Mouse (Mus musculus) frontal cortex, postnatal 25 days (tissue): Measurements from ENCODE around the gene Rgmb.

Experiments
- DNase-seq, 2 experiments: peaks; one replicate each; pipeline ENCODE4 v3.0.0; 2022; ENCODE audit warnings: low spot score in 2 of 2

The Rgmb gene

GRCm38 (mm10) chr17:15822376-15822775 is 8.5 kb downstream of the Rgmb start:
- no peak for DNase-seq

GRCm38 (mm10) chr17:15821706-15822105 is 9.1 kb downstream of the Rgmb start:
- DNase-seq, result no peak

- no peak for DNase-seq
Observed at GRCm38 (mm10) chr17:15820761-15821160, 10.1 kb downstream of the Rgmb start.

GRCm38 (mm10) chr17:15820146-15820545 is 10.7 kb downstream of the Rgmb start:
- DNase-seq, result no peak

- no peak for DNase-seq
Observed at GRCm38 (mm10) chr17:15818372-15818771, 12.5 kb downstream of the Rgmb start.

GRCm38 (mm10) chr17:15817634-15818033 is 13.2 kb downstream of the Rgmb start:
- no peak for DNase-seq

- no peak for DNase-seq
Observed at GRCm38 (mm10) chr17:15817096-15817450, 13.8 kb downstream of the Rgmb start.

GRCm38 (mm10) chr17:15816379-15817095 is 14.3 kb downstream of the Rgmb start:
- no peak for DNase-seq

- no peak for DNase-seq
Observed at GRCm38 (mm10) chr17:15815312-15816018, 15.4 kb downstream of the Rgmb start.

GRCm38 (mm10) chr17:15813658-15814212 is 17.1 kb downstream of the Rgmb start:
- DNase-seq, result no peak

GRCm38 (mm10) chr17:15812136-15812778 is 18.6 kb downstream of the Rgmb start:
- no peak for DNase-seq

- DNase-seq, result no peak
Observed at GRCm38 (mm10) chr17:15809949-15810348, 20.9 kb downstream of the Rgmb start.

- DNase-seq, result no peak
Observed at GRCm38 (mm10) chr17:15808468-15809374, 22.1 kb downstream of the Rgmb start.

- DNase-seq, result no peak
Observed at GRCm38 (mm10) chr17:15808015-15808414, 22.8 kb downstream of the Rgmb start.

- no peak for DNase-seq
Observed at GRCm38 (mm10) chr17:15807295-15807984, 23.4 kb downstream of the Rgmb start.

GRCm38 (mm10) chr17:15804008-15804812 is 26.6 kb downstream of the Rgmb start:
- DNase-seq, result no peak

- no peak for DNase-seq
Observed at GRCm38 (mm10) chr17:15799195-15799793, 31.5 kb downstream of the Rgmb start.

GRCm38 (mm10) chr17:15790716-15791115 is 40.1 kb downstream of the Rgmb start:
- DNase-seq, result no peak

GRCm38 (mm10) chr17:15787036-15787435 is 43.8 kb downstream of the Rgmb start:
- no peak for DNase-seq

GRCm38 (mm10) chr17:15777979-15778378 is 52.9 kb downstream of the Rgmb start:
- DNase-seq, result no peak
